Mouse (Mus musculus) forebrain, embryonic 11.5 days (tissue): ENCODE measurements around the gene Tgtp2. TPM values are rescaled to one million over a fixed set of nuclear protein-coding genes. Genes with fewer than 3 reads are reported as not detected.

Experiments
- ATAC-seq: fragments of 200-750 bp; cut with Nextera tagmentation; replicated peaks from 2 replicates; pipeline ENCODE4 v1.8.0; 2017; ENCODE audit warnings: moderate TSS enrichment; ENCODE audit not compliant: low FRiP score
- DNase-seq: peaks from one replicate; pipeline ENCODE4 v3.0.0-alpha.2; 2017; ENCODE audit warnings: low spot score
- H3K27ac ChIP-seq: fragments of 300-500 bp; sonication (generic); 2 replicates; pipeline ENCODE4 v1.5.1; 2014; ENCODE audit warnings: low read depth, low read length
- H3K27me3 ChIP-seq: fragments of 300-500 bp; sonication (generic); 2 replicates; pipeline ENCODE4 v1.6.1; 2014; ENCODE audit warnings: mild to moderate bottlenecking, low read length, mixed read lengths; ENCODE audit not compliant: control insufficient read depth, insufficient read depth
- H3K36me3 ChIP-seq: fragments of 300-500 bp; sonication (generic); 2 replicates; pipeline ENCODE4 v1.6.1; 2014; ENCODE audit warnings: mild to moderate bottlenecking, low read length, moderate library complexity, mixed read lengths; ENCODE audit not compliant: control insufficient read depth, insufficient read depth
- H3K4me1 ChIP-seq: fragments of 300-500 bp; sonication (generic); replicated peaks from 2 replicates; pipeline ENCODE4 v1.6.1; 2014; ENCODE audit warnings: low read length, mixed read lengths; ENCODE audit not compliant: control insufficient read depth, insufficient read depth
- H3K4me2 ChIP-seq: fragments of 300-500 bp; sonication (generic); 2 replicates; pipeline ENCODE4 v1.6.1; 2014; ENCODE audit warnings: low read depth, mild to moderate bottlenecking, low read length, moderate library complexity, mixed read lengths; ENCODE audit not compliant: severe bottlenecking
- H3K4me3 ChIP-seq: fragments of 300-500 bp; sonication (generic); 2 replicates; pipeline ENCODE4 v1.5.1; 2014; ENCODE audit warnings: low read depth, low read length
- H3K9ac ChIP-seq: fragments of 300-500 bp; sonication (generic); 2 replicates; pipeline ENCODE4 v1.6.1; 2014; ENCODE audit warnings: low read length
- H3K9me3 ChIP-seq: fragments of 300-500 bp; sonication (generic); 2 replicates; pipeline ENCODE4 v1.6.1; 2016; ENCODE audit warnings: low read length, mixed read lengths; ENCODE audit not compliant: control insufficient read depth
- WGBS: fragments of 180-500 bp; shearing (Covaris S2); extraction: QIAGEN DNeasy Blood & Tissue Kit; methylation state at CpG from one replicate; pipeline ENCODE4 v1.1.7; 2014; 5-methylcytosine and 5-hydroxymethylcytosine counted together
- polyA plus RNA-seq: library from polyadenylated mRNA; unstranded; fragments of >200 nt; fragmentation: Nextera tagmentation; extraction: Ambion mirVana; gene quantifications from 2 replicates; pipeline ENCODE4 v1.2.1, GENCODE M21; 2014

The Tgtp2 gene
- polyA plus RNA-seq, 1 experiment from 2014 or later = not detected

- DNase-seq (no peak), ATAC-seq (no peak)
- H3K36me3 ChIP-seq = no peaks in the 10 kb centered on the region
- no peaks in the 10 kb centered on the region for H3K9me3 ChIP-seq
- H3K4me1 ChIP-seq = no peaks in the 10 kb centered on the region
- WGBS = 79% methylated on average over 3 of the region's 3 CpGs
- no peak overlapping the region for H3K4me2 ChIP-seq
- no peak overlapping the region for H3K27ac ChIP-seq
- H3K9ac ChIP-seq = no peak overlapping the region
- no peaks in the 10 kb centered on the region for H3K27me3 ChIP-seq
- no peak overlapping the region for H3K4me3 ChIP-seq
These were observed 36.4 kb upstream of the Tgtp2 start for GRCm38 (mm10) chr11:49100409-49100808.

GRCm38 (mm10) chr11:49095367-49095766 lies 31.4 kb upstream of the Tgtp2 start:
- Histone ChIP-seq H3K4me1 (no peaks in the 10 kb centered on the region), H3K27me3 (no peaks in the 10 kb centered on the region), H3K36me3 (no peaks in the 10 kb centered on the region), H3K4me3 (no peak overlapping the region), H3K27ac (no peak overlapping the region), H3K9me3 (no peaks in the 10 kb centered on the region), H3K4me2 (no peak overlapping the region), H3K9ac (no peak overlapping the region)
- DNase-seq (no peak), ATAC-seq (0 out of 2 replicates have a peak, but pooled peaks have one; percentile 27)
- 69% methylated on average over 4 of the region's 4 CpGs for WGBS

- ATAC-seq = no peak
- 90% methylated on average over 6 of the region's 6 CpGs for WGBS
- no peak for DNase-seq
- no peaks in the 10 kb centered on the region for H3K4me1 ChIP-seq
- no peaks in the 10 kb centered on the region for H3K27me3 ChIP-seq
- H3K4me3 ChIP-seq = no peak overlapping the region
- no peak overlapping the region for H3K9ac ChIP-seq
- H3K27ac ChIP-seq = no peak overlapping the region
- no peak overlapping the region for H3K4me2 ChIP-seq
- no peaks in the 10 kb centered on the region for H3K36me3 ChIP-seq
- H3K9me3 ChIP-seq = no peaks in the 10 kb centered on the region
These were observed 30.1 kb upstream of the Tgtp2 start for GRCm38 (mm10) chr11:49093861-49094660.

GRCm38 (mm10) chr11:49092786-49093185 lies 28.8 kb upstream of the Tgtp2 start:
- ATAC-seq (no peak), DNase-seq (no peak)
- no peaks in the 10 kb centered on the region for H3K9me3 ChIP-seq
- no peak overlapping the region for H3K4me3 ChIP-seq
- H3K36me3 ChIP-seq = no peaks in the 10 kb centered on the region
- no peaks in the 10 kb centered on the region for H3K4me1 ChIP-seq
- no peaks in the 10 kb centered on the region for H3K27me3 ChIP-seq
- 92% methylated on average over 2 of the region's 2 CpGs for WGBS
- H3K4me2 ChIP-seq = no peak overlapping the region
- no peak overlapping the region for H3K27ac ChIP-seq
- no peak overlapping the region for H3K9ac ChIP-seq

GRCm38 (mm10) chr11:49092053-49092586 lies 28.1 kb upstream of the Tgtp2 start:
- no peak overlapping the region for H3K27ac ChIP-seq
- no peaks in the 10 kb centered on the region for H3K27me3 ChIP-seq
- no peak overlapping the region for H3K4me3 ChIP-seq
- H3K36me3 ChIP-seq = no peaks in the 10 kb centered on the region
- ATAC-seq = no peak
- H3K9ac ChIP-seq = no peak overlapping the region
- no peak overlapping the region for H3K4me2 ChIP-seq
- H3K9me3 ChIP-seq = no peaks in the 10 kb centered on the region
- DNase-seq = no peak
- no peaks in the 10 kb centered on the region for H3K4me1 ChIP-seq
- 96% methylated on average over 1 of the region's 1 CpGs for WGBS

GRCm38 (mm10) chr11:49091171-49091570 lies 27.2 kb upstream of the Tgtp2 start:
- ATAC-seq = no peak
- Histone ChIP-seq H3K4me1 (no peaks in the 10 kb centered on the region), H3K27ac (no peak overlapping the region), H3K9me3 (no peaks in the 10 kb centered on the region), H3K36me3 (no peaks in the 10 kb centered on the region), H3K4me3 (no peak overlapping the region), H3K4me2 (no peak overlapping the region), H3K9ac (no peak overlapping the region), H3K27me3 (no peaks in the 10 kb centered on the region)
- 83% methylated on average over 4 of the region's 4 CpGs for WGBS
- no peak for DNase-seq

GRCm38 (mm10) chr11:49090551-49090950 lies 26.5 kb upstream of the Tgtp2 start:
- no peak overlapping the region for H3K27ac ChIP-seq
- DNase-seq (no peak), ATAC-seq (no peak)
- H3K9ac ChIP-seq = no peak overlapping the region
- no peaks in the 10 kb centered on the region for H3K9me3 ChIP-seq
- no peaks in the 10 kb centered on the region for H3K4me1 ChIP-seq
- H3K4me2 ChIP-seq = no peak overlapping the region
- no peak overlapping the region for H3K4me3 ChIP-seq
- no peaks in the 10 kb centered on the region for H3K36me3 ChIP-seq
- no peaks in the 10 kb centered on the region for H3K27me3 ChIP-seq
- 87% methylated on average over 5 of the region's 5 CpGs for WGBS

- H3K27ac ChIP-seq = no peak overlapping the region
- H3K4me2 ChIP-seq = no peak overlapping the region
- no peak overlapping the region for H3K4me3 ChIP-seq
- 86% methylated on average over 3 of the region's 3 CpGs for WGBS
- ATAC-seq = no peak
- H3K36me3 ChIP-seq = no peaks in the 10 kb centered on the region
- no peaks in the 10 kb centered on the region for H3K4me1 ChIP-seq
- no peaks in the 10 kb centered on the region for H3K9me3 ChIP-seq
- no peak for DNase-seq
- no peak overlapping the region for H3K9ac ChIP-seq
- no peaks in the 10 kb centered on the region for H3K27me3 ChIP-seq
These were observed 25.9 kb upstream of the Tgtp2 start for GRCm38 (mm10) chr11:49089735-49090507.
